Mouse (Mus musculus) left cerebral cortex, postnatal 36 days (tissue): ENCODE results near the gene Tmtc2. TPM values are rescaled to one million over a fixed set of nuclear protein-coding genes. Genes with fewer than 3 reads are reported as not detected.

Experiments
- DNase-seq, 2 experiments: peaks; one replicate each; pipeline ENCODE4 v3.0.0; 2021 to 2022; ENCODE audit warnings: low spot score in 2 of 2, mixed read lengths in 1 of 2
- intact Hi-C: fragments of 180-260 bp; cut with DNase I; formaldehyde crosslinking; loops from one replicate; pipeline ENCODE4 v1.15.1; 2025
- total RNA-seq, 2 experiments: library from RNA; stranded (reverse); gene quantifications; 2 replicates each; pipeline ENCODE4 v1.2.3; 2021

Tmtc2 gene
- total RNA-seq, 2 experiments from 2014 or later, result 9.9 to 12.3 TPM

GRCm38 (mm10) chr10:105556890-105557572, 17.2 kb downstream of the Tmtc2 start:
- intact Hi-C loops, result no loop called here
- DNase-seq, result no peak

GRCm38 (mm10) chr10:105554153-105554552, 20.1 kb downstream of the Tmtc2 start:
- no peak for DNase-seq
- intact Hi-C loops, result no loop called here

- no peak for DNase-seq
- intact Hi-C loops, result no loop called here
Measured at GRCm38 (mm10) chr10:105548040-105548439, 26.2 kb downstream of the Tmtc2 start.

GRCm38 (mm10) chr10:105544004-105545003, 29.9 kb downstream of the Tmtc2 start:
- DNase-seq, result no peak
- intact Hi-C loops, result no loop called here

GRCm38 (mm10) chr10:105542081-105542480, 32.2 kb downstream of the Tmtc2 start:
- DNase-seq, result no peak
- intact Hi-C loops, result no loop called here

- intact Hi-C loops, result no loop called here
Measured at GRCm38 (mm10) chr10:105539697-105540096, 34.6 kb downstream of the Tmtc2 start.

GRCm38 (mm10) chr10:105536910-105537309, 37.3 kb downstream of the Tmtc2 start:
- intact Hi-C loops, result no loop called here
- DNase-seq, result no peak

More at GRCm38 (mm10) chr10:105539697-105540096, 34.6 kb downstream of the Tmtc2 start:
- DNase-seq, result no peak

- DNase-seq, result no peak
- intact Hi-C loops, result no loop called here
Measured at GRCm38 (mm10) chr10:105535848-105536247, 38.4 kb downstream of the Tmtc2 start.

GRCm38 (mm10) chr10:105532747-105533146, 41.5 kb downstream of the Tmtc2 start:
- intact Hi-C loops, result no loop called here
- no peak for DNase-seq

GRCm38 (mm10) chr10:105532019-105532525, 42.2 kb downstream of the Tmtc2 start:
- DNase-seq, result no peak
- intact Hi-C loops, result no loop called here

- intact Hi-C loops, result no loop called here
- DNase-seq, result no peak
Measured at GRCm38 (mm10) chr10:105531080-105531894, 43.0 kb downstream of the Tmtc2 start.

- intact Hi-C loops, result no loop called here
- DNase-seq, result no peak
Measured at GRCm38 (mm10) chr10:105523405-105524088, 50.7 kb downstream of the Tmtc2 start.

- intact Hi-C loops, result no loop called here
- DNase-seq, result no peak
Measured at GRCm38 (mm10) chr10:105522431-105522830, 51.8 kb downstream of the Tmtc2 start.

- intact Hi-C loops, result no loop called here
- no peak for DNase-seq
Measured at GRCm38 (mm10) chr10:105519154-105519806, 55.0 kb downstream of the Tmtc2 start.

- intact Hi-C loops, result no loop called here
- DNase-seq, result no peak
Measured at GRCm38 (mm10) chr10:105518144-105518543, 56.1 kb downstream of the Tmtc2 start.

GRCm38 (mm10) chr10:105513777-105514322, 60.4 kb downstream of the Tmtc2 start:
- intact Hi-C loops, result no loop called here
- no peak for DNase-seq

- intact Hi-C loops, result no loop called here
- DNase-seq, result no peak
Measured at GRCm38 (mm10) chr10:105509896-105510272, 64.4 kb downstream of the Tmtc2 start.

GRCm38 (mm10) chr10:105509146-105509895, 64.9 kb downstream of the Tmtc2 start:
- intact Hi-C loops, result no loop called here
- no peak for DNase-seq
